Mouse (Mus musculus): ENCODE results near the gene Ctbp2.
"Not testable (repeated sequence)": the region's sequence is repeated elsewhere in the genome, so short reads cannot be mapped to it uniquely, and the experiment has no call there.

Ctbp2 gene

GRCm38 (mm10) chr7:133120221-133120751 is 3.9 kb downstream of the Ctbp2 start:
- DNase-seq (ENCODE audit: low read depth) = no peak

DNA sequence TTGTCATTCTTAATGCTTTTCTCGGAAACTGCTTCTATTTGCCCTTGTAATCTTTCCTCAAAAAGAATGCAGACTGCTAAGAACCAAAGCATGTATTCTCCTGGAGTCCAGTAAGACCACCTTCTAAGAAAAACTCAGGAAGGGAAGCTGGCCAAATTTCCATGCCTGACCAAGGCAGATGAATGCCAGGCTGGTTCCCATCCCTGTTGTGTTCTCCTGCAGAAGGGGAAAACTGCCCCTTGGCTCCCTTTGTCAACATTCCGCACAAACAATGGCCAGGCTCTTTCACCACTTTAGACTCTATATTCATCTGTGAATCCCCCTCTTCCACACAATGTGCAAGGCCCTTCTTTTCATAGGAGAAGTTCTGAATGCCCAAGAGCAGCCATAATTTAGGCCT is 6.3 kb downstream of the Ctbp2 start:
- no peak for DNase-seq (ENCODE audit: low read depth)

DNA sequence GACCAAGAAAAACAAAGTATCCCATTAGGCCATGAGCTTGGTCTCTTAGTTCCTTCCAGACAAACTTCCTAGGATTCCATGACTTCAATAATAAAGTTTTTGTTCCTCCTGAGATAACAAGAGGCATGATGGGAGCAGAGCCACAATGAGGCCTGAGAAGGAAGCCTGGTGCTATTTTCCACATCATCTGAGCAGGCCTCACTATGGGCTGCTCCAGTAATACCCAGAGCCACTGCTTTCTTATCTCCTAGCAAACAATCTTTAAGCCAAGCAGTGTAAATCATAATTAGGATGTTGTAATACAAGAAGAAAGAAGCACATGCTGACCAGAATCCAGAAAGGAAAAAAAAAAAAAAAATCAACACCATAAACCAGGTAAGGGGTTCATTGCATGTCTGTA is 7.6 kb downstream of the Ctbp2 start:
- no peak for DNase-seq (ENCODE audit: low read depth)

DNA sequence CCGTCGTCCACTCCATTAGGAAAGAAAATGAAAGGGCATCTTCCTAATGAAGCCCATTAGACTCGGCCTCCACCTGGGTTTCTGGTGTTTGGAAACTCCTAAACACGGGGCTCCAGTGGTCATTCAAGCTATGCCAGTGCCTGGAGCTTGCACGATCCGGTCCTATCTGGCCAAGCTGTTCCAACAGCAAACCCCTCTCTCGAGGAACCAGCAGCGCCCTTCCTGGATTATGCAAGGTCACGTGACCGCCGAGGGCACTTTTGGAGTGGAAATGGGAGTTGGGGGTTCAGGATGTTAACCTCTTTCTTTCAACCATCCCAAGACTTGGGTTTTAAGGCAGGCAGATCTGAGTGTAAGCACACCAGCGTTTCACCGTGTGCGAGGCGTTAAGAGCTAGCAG is 8.3 kb downstream of the Ctbp2 start:
- DNase-seq (ENCODE audit: low read depth) = no peak

- no peak for DNase-seq (ENCODE audit: low read depth)
These were observed 9.2 kb downstream of the Ctbp2 start for GRCm38 (mm10) chr7:133114847-133115470.

GRCm38 (mm10) chr7:133113185-133113895 is 10.8 kb downstream of the Ctbp2 start:
- DNase-seq (ENCODE audit: low read depth) = no peak

- no peak for DNase-seq (ENCODE audit: low read depth)
These were observed 11.8 kb downstream of the Ctbp2 start for GRCm38 (mm10) chr7:133112351-133112831.

GRCm38 (mm10) chr7:133109442-133109841 is 14.7 kb downstream of the Ctbp2 start:
- no peak for DNase-seq (ENCODE audit: low read depth)

GRCm38 (mm10) chr7:133108695-133109094 is 15.5 kb downstream of the Ctbp2 start:
- no peak for DNase-seq (ENCODE audit: low read depth)

DNA sequence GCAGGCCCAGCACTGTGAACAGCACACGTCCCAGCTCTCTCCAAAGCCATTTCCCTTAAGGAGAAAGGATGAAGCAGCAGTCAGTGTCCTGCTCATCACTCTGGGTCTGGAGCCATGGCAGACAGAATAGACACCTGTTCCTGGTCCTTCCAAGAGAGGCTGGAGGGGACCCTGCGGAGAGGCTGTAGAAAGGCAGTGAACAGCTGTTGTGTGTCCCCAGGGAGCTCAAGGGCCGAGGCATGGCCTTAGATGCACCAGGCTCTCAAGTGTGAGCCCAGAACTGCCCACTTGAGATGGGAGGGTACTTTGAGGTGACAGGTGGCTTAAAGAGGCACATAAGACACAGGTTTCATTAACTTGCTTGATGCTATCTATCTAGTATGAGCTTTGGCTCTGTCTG is 21.6 kb downstream of the Ctbp2 start:
- no peak for DNase-seq (ENCODE audit: low read depth)

DNA sequence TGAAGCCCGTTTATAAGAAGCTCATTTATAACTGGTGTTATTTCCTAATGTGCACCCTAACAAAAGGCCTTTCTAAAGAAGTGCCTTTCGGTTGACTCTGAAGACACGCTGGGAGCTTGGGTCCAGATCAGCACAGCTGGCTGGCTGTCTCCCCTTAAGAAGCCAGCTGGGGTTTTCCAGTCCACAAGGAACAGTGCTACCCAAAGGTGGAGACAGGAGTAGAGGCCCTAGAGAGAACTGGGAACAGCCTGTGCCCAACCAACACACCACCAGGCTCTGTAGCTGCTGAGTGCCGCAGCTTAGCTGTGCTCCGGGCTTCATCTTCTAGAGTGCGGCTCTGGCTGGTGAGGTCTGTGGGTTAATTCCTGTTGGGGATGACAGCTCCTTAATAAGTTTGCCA is 23.1 kb downstream of the Ctbp2 start:
- DNase-seq (ENCODE audit: low read depth) = no peak

- DNase-seq (ENCODE audit: low read depth) = no peak
These were observed 24.0 kb downstream of the Ctbp2 start for GRCm38 (mm10) chr7:133100178-133100577.

DNA sequence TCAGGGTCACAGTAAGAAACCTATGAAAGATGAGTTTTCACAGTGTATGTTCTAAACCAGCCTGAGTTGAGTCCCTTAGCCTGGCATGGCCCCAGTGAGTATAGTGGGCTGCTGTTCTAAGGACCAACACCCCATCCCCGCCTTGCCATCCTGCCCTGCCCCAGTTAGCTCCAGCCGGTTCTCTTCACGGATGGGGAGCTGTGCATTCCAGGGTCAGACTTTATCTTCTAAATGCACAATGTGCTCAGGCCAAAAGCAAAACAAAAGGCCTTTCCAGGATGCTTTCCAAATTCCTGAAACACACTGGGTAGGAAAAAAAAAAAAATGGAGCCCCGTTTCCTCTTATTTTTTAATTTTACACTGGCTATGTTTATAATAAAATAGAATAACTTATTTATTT is 24.9 kb downstream of the Ctbp2 start:
- no peak for DNase-seq (ENCODE audit: low read depth)

GRCm38 (mm10) chr7:133098118-133098793 is 25.9 kb downstream of the Ctbp2 start:
- no peak for DNase-seq (ENCODE audit: low read depth)

GRCm38 (mm10) chr7:133095610-133096009 is 28.5 kb downstream of the Ctbp2 start:
- not testable (repeated sequence) for DNase-seq (ENCODE audit: low read depth)

DNA sequence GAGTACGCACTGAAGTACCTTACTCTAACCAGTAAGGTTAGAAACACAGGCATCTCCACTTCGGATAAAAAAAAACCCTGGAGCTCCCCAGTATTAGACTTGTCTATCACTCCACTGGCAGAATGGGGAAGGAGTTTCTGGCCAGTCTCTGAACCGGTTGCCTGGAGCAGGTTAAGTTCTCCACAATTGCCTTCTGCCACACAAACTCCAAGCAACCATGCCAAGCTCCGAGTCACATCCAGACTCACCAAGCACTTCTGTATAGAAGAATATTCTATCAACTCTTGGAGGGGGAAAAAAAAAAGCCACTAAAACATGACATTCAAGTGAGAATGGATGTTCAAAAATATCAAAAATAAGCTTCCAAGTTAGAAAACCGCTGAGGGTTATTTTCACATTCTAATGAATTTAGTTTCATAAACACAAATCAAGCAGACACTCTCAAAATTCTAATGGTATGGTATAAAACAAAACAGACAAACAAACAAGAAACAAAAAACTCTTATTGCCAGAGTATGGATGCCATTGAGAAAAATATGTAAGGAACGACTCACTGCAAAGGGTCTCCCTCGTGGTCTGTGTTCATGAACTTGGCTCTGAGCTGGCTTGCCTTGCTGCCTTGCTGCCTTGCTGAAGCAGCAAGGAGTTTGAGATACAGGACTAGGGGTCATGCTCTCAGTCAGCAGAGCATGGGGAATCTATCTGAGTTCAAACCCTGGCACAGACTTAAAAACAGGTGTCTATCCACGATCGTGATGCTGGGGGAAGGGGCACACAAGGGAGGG is 29.3 kb downstream of the Ctbp2 start:
- DNase-seq (ENCODE audit: low read depth) = no peak

- DNase-seq (ENCODE audit: low read depth) = no peak
These were observed 30.0 kb downstream of the Ctbp2 start for GRCm38 (mm10) chr7:133094161-133094560.

DNA sequence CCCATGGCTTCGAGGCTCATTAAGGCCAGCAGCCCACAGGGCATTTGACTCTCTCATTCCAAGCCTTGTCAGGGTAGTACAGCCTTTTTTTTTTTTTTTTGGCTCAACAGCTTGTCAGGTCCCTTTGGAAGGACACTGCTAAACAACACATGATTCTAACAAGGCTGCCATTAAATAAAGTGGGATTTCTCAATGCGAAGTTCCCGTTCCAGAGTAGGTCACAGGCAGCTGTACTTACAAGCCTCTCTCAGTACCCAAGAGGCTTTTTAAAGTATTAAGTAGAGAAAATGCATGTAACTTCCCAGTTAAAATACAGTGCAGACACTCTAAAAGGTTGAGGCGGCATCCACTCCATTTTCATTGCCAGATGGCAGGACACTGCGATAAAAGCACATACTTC is 30.4 kb downstream of the Ctbp2 start:
- DNase-seq (ENCODE audit: low read depth) = no peak

DNA sequence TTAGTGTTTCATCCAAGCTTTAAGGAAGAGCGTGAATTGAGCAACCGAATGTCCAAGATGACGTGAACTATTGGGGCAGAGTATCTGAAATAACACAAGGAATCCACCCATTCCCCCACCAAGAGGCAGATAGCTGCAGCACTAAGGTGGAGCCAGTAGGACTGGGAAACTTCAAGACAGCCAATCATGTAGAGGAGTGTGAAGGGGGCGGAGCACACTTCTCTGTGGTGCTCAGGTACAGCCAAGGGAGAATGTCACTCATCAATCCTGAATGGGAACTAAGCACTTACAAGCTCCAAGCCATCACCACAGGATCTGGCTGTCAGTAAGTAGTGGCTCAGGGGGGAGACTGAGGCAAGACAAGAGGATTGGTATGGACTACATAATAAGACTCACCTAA is 33.5 kb downstream of the Ctbp2 start:
- DNase-seq (ENCODE audit: low read depth) = no peak

- DNase-seq (ENCODE audit: low read depth) = no peak
These were observed 34.4 kb downstream of the Ctbp2 start for GRCm38 (mm10) chr7:133089621-133090260.

DNA sequence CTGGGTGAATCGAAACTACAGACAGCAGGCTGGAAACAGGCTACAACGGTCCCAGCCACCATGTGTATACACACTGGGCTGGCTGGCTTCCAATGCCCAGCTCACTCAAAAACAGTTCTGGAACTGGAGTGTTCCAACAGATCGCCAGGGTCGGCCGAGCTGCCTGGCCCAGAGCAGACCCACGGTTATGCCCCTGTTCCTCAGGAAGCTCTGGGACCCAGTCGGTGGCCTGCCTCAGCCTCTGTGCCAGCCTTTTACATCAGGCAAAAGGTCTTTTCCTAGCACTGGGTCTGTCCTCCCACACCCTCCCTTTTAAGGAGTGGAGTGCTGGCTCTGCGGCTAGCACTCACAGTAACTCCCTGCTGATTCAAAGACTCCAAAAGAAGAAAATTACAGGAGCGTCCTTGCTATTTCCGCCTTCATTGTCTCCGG is 35.3 kb downstream of the Ctbp2 start:
- DNase-seq (ENCODE audit: low read depth) = no peak

GRCm38 (mm10) chr7:133088411-133088810 is 35.7 kb downstream of the Ctbp2 start:
- no peak for DNase-seq (ENCODE audit: low read depth)
